Mouse (Mus musculus) C2C12 (cell line): ENCODE results near the gene Zbtb11. TPM values are rescaled to one million over a fixed set of nuclear protein-coding genes. Genes with fewer than 3 reads are reported as not detected.
A peak's percentile ranks its signal among the peaks of the same experiment; 100 is the strongest.

Experiments used
- H3K27me3 ChIP-seq: one replicate; pipeline ENCODE4 v1.6.1; 2011; ENCODE audit not compliant: control insufficient read depth, insufficient read depth, insufficient read length
- H3K36me3 ChIP-seq: one replicate; pipeline ENCODE4 v1.6.1; 2011; ENCODE audit not compliant: control insufficient read depth, insufficient read depth
- H3K4me3 ChIP-seq: one replicate; pipeline ENCODE4 v1.5.1; 2011; ENCODE audit warnings: mild to moderate bottlenecking, control low read depth; ENCODE audit not compliant: poor library complexity, insufficient read depth, severe bottlenecking
- H3K79me2 ChIP-seq: one replicate; pipeline ENCODE4 v1.6.1; 2011; ENCODE audit not compliant: control insufficient read depth, insufficient read depth
- H3K79me3 ChIP-seq: one replicate; pipeline ENCODE4 v1.6.1; 2011; ENCODE audit warnings: low read depth, control low read depth
- H3ac ChIP-seq: one replicate; pipeline ENCODE3; 2011; ENCODE audit warnings: low read depth; ENCODE audit not compliant: control insufficient read depth, insufficient read length
- CEBPB ChIP-seq: IDR thresholded peaks from one replicate; pipeline ENCODE4 v1.6.1; 2011; ENCODE audit warnings: low read depth, mild to moderate bottlenecking, control low read depth, moderate library complexity
- CTCF ChIP-seq: IDR thresholded peaks from one replicate; pipeline ENCODE4 v1.5.1; 2011; ENCODE audit not compliant: control insufficient read depth, insufficient read depth, insufficient read length
- FOSL1 ChIP-seq: IDR thresholded peaks from one replicate; pipeline ENCODE4 v1.8.0; 2011; ENCODE audit warnings: mild to moderate bottlenecking, low read length; ENCODE audit not compliant: poor library complexity, insufficient read depth, severe bottlenecking
- MAX ChIP-seq: IDR thresholded peaks from one replicate; pipeline ENCODE4 v1.6.1; 2011; ENCODE audit warnings: mild to moderate bottlenecking, control low read depth
- MYOD1 ChIP-seq: IDR thresholded peaks from one replicate; pipeline ENCODE4 v1.6.1; 2011; ENCODE audit warnings: low read depth; ENCODE audit not compliant: control insufficient read depth, insufficient read length
- MYOG ChIP-seq: IDR thresholded peaks from one replicate; pipeline ENCODE4 v1.6.1; 2011; ENCODE audit not compliant: control insufficient read depth, insufficient read length; ENCODE audit errors: extremely low read depth
- USF1 ChIP-seq: IDR thresholded peaks from one replicate; pipeline ENCODE4 v1.6.1; 2011; ENCODE audit warnings: low read depth, mild to moderate bottlenecking, control low read depth, moderate library complexity
- polyA plus RNA-seq: library from polyadenylated mRNA; unstranded; fragments of >200 nt; fragmentation: generic; extraction: Trizol; gene quantifications from one replicate; pipeline ENCODE4 v1.2.1, GENCODE M21; 2012; ENCODE audit warnings: missing spikeins

Gene Zbtb11
- polyA plus RNA-seq, 1 experiment, result 3.6 TPM

DNA sequence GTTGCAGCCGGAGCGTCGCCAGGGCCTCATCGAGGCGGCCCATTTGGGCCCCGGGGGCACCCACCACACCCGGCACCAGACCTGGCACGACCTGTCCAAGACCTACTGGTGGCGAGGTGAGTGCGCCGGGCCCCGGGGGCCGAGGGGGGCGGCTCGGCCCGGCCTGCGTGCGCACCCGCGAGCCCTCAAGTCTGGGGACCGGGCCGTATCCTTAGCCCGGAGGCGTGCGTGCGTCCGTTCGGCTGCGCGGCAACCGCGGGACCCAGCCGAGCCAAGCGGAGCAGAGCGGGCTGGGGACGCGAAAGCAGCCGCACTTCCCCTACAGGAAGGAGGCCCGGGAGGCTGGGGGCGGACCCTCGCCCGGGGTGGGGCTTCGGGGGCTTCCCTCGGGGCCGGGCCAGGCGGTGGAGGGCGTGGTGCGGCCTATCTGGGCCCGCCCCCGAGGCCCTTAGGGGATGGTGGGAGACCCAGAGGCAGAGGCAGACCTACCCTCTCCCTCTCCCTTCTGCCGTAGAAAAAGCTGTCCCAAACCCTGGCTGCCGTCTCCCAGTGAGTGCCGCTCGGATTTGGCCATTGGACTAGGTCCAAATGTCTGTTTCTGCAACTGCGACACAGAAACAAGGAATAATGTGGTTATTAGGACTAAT lies 696 bp downstream of the Zbtb11 start:
- H3K79me3 ChIP-seq, result peaks cover 64% of the 10 kb centered on the region
- H3K36me3 ChIP-seq, result peaks cover 45% of the 10 kb centered on the region

GRCm38 (mm10) chr16:55974903-55975285 lies 1.2 kb downstream of the Zbtb11 start:
- H3K79me2 ChIP-seq, result peaks cover 84% of the 10 kb centered on the region
- H3K79me3 ChIP-seq, result peaks cover 63% of the 10 kb centered on the region
- no peaks in the 10 kb centered on the region for H3K27me3 ChIP-seq
- TF ChIP-seq CTCF, result no peak
- TF ChIP-seq MYOG, result no peak
- peak; percentile 64 for TF ChIP-seq USF1
- TF ChIP-seq MAX, result no peak
- H3ac ChIP-seq, result peak overlapping the region; percentile 49
- H3K36me3 ChIP-seq, result peaks cover 40% of the 10 kb centered on the region
- H3K4me3 ChIP-seq, result peak overlapping the region; percentile 91

More for the DNA sequence above, 696 bp downstream of the Zbtb11 start:
- Histone ChIP-seq H3K79me2 (peaks cover 84% of the 10 kb centered on the region), H3ac (peak overlapping the region; percentile 100), H3K4me3 (peak overlapping the region; percentile 91), H3K27me3 (no peaks in the 10 kb centered on the region)
- TF ChIP-seq MAX (no peak), USF1 (no peak), FOSL1 (no peak), CEBPB (no peak), MYOD1 (no peak), CTCF (no peak), MYOG (no peak)

- TF ChIP-seq MYOD1 (no peak), CEBPB (no peak), FOSL1 (no peak), USF1 (no peak), MYOG (no peak), CTCF (no peak), MAX (no peak)
- no peak overlapping the region for H3ac ChIP-seq
- no peaks in the 10 kb centered on the region for H3K27me3 ChIP-seq
- peaks cover 39% of the 10 kb centered on the region for H3K79me3 ChIP-seq
- H3K36me3 ChIP-seq, result peaks cover 74% of the 10 kb centered on the region
- H3K79me2 ChIP-seq, result peaks cover 78% of the 10 kb centered on the region
- no peak overlapping the region for H3K4me3 ChIP-seq
These were observed 12.3 kb downstream of the Zbtb11 start for GRCm38 (mm10) chr16:55986001-55986400.

GRCm38 (mm10) chr16:55990311-55990710 lies 16.6 kb downstream of the Zbtb11 start:
- H3K79me3 ChIP-seq, result peaks cover 20% of the 10 kb centered on the region
- no peak overlapping the region for H3ac ChIP-seq
- no peaks in the 10 kb centered on the region for H3K27me3 ChIP-seq
- no peak overlapping the region for H3K4me3 ChIP-seq
- H3K79me2 ChIP-seq, result peaks cover 38% of the 10 kb centered on the region
- no peak for TF ChIP-seq CEBPB
- no peak for TF ChIP-seq MYOD1
- TF ChIP-seq FOSL1, result no peak
- no peak for TF ChIP-seq USF1
- no peak for TF ChIP-seq MAX
- TF ChIP-seq CTCF, result no peak
- TF ChIP-seq MYOG, result no peak
- peaks cover 55% of the 10 kb centered on the region for H3K36me3 ChIP-seq

DNA sequence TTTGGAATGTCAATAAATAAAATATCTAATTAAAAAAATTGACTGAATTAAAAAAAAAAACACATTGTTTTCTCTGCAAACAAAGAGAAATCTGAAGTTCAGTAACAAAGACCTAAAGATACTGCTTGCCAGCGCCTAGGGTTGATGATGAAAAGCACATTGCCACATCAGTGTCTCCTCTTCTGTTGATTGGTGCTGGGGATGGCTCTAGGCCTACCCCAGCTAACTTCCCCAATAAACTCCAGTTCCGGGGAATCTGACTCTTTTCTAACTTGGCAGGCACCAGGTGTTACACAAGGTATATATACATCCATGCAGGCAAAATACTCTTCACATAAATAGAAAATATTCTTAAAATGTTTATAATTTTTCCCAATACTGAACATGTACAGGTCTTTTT lies 20.6 kb downstream of the Zbtb11 start:
- H3K36me3 ChIP-seq, result peaks cover 48% of the 10 kb centered on the region
- H3K4me3 ChIP-seq, result no peak overlapping the region
- TF ChIP-seq MYOG (no peak), MAX (no peak), CEBPB (no peak), CTCF (no peak), USF1 (no peak), FOSL1 (no peak), MYOD1 (no peak)

DNA sequence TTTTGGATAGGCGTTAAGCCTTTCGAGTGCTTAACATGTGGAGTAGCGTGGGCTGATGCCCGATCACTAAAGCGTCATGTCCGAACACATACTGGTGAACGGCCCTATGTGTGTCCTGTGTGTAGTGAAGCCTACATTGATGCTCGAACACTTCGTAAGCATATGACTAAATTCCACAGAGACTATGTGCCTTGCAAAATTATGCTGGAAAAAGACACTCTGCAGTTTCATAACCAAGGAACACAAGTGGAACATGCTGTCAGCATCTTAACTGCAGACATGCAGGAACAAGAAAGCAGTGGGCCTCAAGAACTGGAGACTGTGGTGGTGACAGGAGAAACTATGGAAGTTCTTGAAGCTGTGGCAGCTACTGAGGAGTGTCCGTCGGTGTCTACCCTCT lies 33.1 kb downstream of the Zbtb11 start:
- TF ChIP-seq CEBPB (no peak), CTCF (no peak), MYOD1 (no peak)
- Histone ChIP-seq H3ac (no peak overlapping the region), H3K4me3 (no peak overlapping the region), H3K27me3 (no peaks in the 10 kb centered on the region), H3K79me2 (peaks cover 5% of the 10 kb centered on the region), H3K79me3 (peaks cover 3% of the 10 kb centered on the region), H3K36me3 (peaks cover 60% of the 10 kb centered on the region)

More for the DNA sequence above, 20.6 kb downstream of the Zbtb11 start:
- Histone ChIP-seq H3K79me2 (peaks cover 7% of the 10 kb centered on the region), H3K27me3 (no peaks in the 10 kb centered on the region), H3ac (no peak overlapping the region), H3K79me3 (no peaks in the 10 kb centered on the region)
